Mouse (Mus musculus): ENCODE measurements at regions not wholly inside any gene's neighbourhood (a gene's known extent, or its start where the extent isn't known, plus 50 kb on each side); places are given as distances from the start of the nearest gene placed in this dataset.

- H3K36me3 ChIP-seq (replicated peaks; ENCODE audit: control insufficient read depth, insufficient read depth, low read depth), result no peaks in the 10 kb centered on the region
- TF ChIP-seq CTCF (IDR thresholded peaks at IDR 0.05; ENCODE audit: low read depth) (no peak), EP300 (IDR thresholded peaks at IDR 0.05; ENCODE audit: low read depth) (no peak)
- no peak overlapping the region for H3K4me2 ChIP-seq (ENCODE audit: low read depth)
- DNase-seq (ENCODE audit: low read depth in 3 of 3, low spot score in 3 of 3), result no peak
- no peak overlapping the region for H3K27ac ChIP-seq
- H3K9me3 ChIP-seq (ENCODE audit: control insufficient read depth, low read length), result no peaks in the 10 kb centered on the region
- WGBS (ENCODE audit: insufficient replicate concordance), result 65% methylated on average over 3 of the region's 3 CpGs
- H3K9ac ChIP-seq (replicated peaks), result no peak overlapping the region
- no peaks in the 10 kb centered on the region for H3K27me3 ChIP-seq (ENCODE audit: control insufficient read depth, insufficient read depth, low read length)
- no peaks in the 10 kb centered on the region for H3K4me1 ChIP-seq (replicated peaks; ENCODE audit: control insufficient read depth in 2 of 2, insufficient read depth in 2 of 2, low read length in 1 of 2)
- no peak overlapping the region for H3K4me3 ChIP-seq (ENCODE audit: insufficient read depth in 1 of 2, low read depth in 2 of 2, low read length in 2 of 2)
- no peak for ATAC-seq (ENCODE audit: insufficient read depth)
These were observed 633.9 kb downstream of the Kcnj2 start for GRCm38 (mm10) chr11:111699862-111700261.

GRCm38 (mm10) chr11:111706882-111707281 is 640.9 kb downstream of the Kcnj2 start:
- Histone ChIP-seq H3K4me2 (ENCODE audit: low read depth) (no peak overlapping the region), H3K27me3 (ENCODE audit: control insufficient read depth, insufficient read depth, low read length) (no peaks in the 10 kb centered on the region), H3K4me1 (replicated peaks; ENCODE audit: control insufficient read depth in 2 of 2, insufficient read depth in 2 of 2, low read length in 1 of 2) (no peaks in the 10 kb centered on the region), H3K27ac (no peak overlapping the region), H3K36me3 (replicated peaks; ENCODE audit: control insufficient read depth, insufficient read depth, low read depth) (no peaks in the 10 kb centered on the region), H3K9me3 (ENCODE audit: control insufficient read depth, low read length) (no peaks in the 10 kb centered on the region), H3K9ac (replicated peaks) (no peak overlapping the region), H3K4me3 (ENCODE audit: insufficient read depth in 1 of 2, low read depth in 2 of 2, low read length in 2 of 2) (no peak overlapping the region)
- WGBS (ENCODE audit: insufficient replicate concordance), result 65% methylated on average over 4 of the region's 4 CpGs
- ATAC-seq (ENCODE audit: insufficient read depth), result no peak
- TF ChIP-seq CTCF (IDR thresholded peaks at IDR 0.05; ENCODE audit: low read depth) (no peak), EP300 (IDR thresholded peaks at IDR 0.05; ENCODE audit: low read depth) (no peak)
- DNase-seq (ENCODE audit: low read depth in 3 of 3, low spot score in 3 of 3), result no peak

GRCm38 (mm10) chr11:111715401-111715800 is 649.4 kb downstream of the Kcnj2 start:
- TF ChIP-seq EP300 (IDR thresholded peaks at IDR 0.05; ENCODE audit: low read depth), result no peak
- no peak for TF ChIP-seq CTCF (IDR thresholded peaks at IDR 0.05; ENCODE audit: low read depth)

GRCm38 (mm10) chr11:111722276-111722675 is 656.3 kb downstream of the Kcnj2 start:
- WGBS (ENCODE audit: insufficient replicate concordance), result 33% methylated on average over 4 of the region's 4 CpGs
- ATAC-seq (ENCODE audit: insufficient read depth), result no peak
- H3K27ac ChIP-seq, result no peak overlapping the region

More at GRCm38 (mm10) chr11:111715401-111715800, 649.4 kb downstream of the Kcnj2 start:
- DNase-seq (ENCODE audit: low read depth in 3 of 3, low spot score in 3 of 3) (no peak), ATAC-seq (ENCODE audit: insufficient read depth) (no peak)
- Histone ChIP-seq H3K27ac (no peak overlapping the region), H3K4me1 (replicated peaks; ENCODE audit: control insufficient read depth in 2 of 2, insufficient read depth in 2 of 2, low read length in 1 of 2) (no peaks in the 10 kb centered on the region), H3K4me3 (ENCODE audit: insufficient read depth in 1 of 2, low read depth in 2 of 2, low read length in 2 of 2) (no peak overlapping the region), H3K9ac (replicated peaks) (no peak overlapping the region), H3K27me3 (ENCODE audit: control insufficient read depth, insufficient read depth, low read length) (no peaks in the 10 kb centered on the region), H3K9me3 (ENCODE audit: control insufficient read depth, low read length) (no peaks in the 10 kb centered on the region), H3K4me2 (ENCODE audit: low read depth) (no peak overlapping the region), H3K36me3 (replicated peaks; ENCODE audit: control insufficient read depth, insufficient read depth, low read depth) (no peaks in the 10 kb centered on the region)
- 76% methylated on average over 5 of the region's 5 CpGs for WGBS (ENCODE audit: insufficient replicate concordance)

GRCm38 (mm10) chr11:111728148-111728547 is 662.2 kb downstream of the Kcnj2 start:
- DNase-seq (ENCODE audit: low read depth in 3 of 3, low spot score in 3 of 3) (no peak), ATAC-seq (ENCODE audit: insufficient read depth) (no peak)
- TF ChIP-seq CTCF (IDR thresholded peaks at IDR 0.05; ENCODE audit: low read depth) (no peak), EP300 (IDR thresholded peaks at IDR 0.05; ENCODE audit: low read depth) (no peak)
- Histone ChIP-seq H3K27me3 (ENCODE audit: control insufficient read depth, insufficient read depth, low read length) (no peaks in the 10 kb centered on the region), H3K4me2 (ENCODE audit: low read depth) (no peak overlapping the region), H3K9ac (replicated peaks) (no peak overlapping the region), H3K27ac (no peak overlapping the region), H3K9me3 (ENCODE audit: control insufficient read depth, low read length) (no peaks in the 10 kb centered on the region), H3K36me3 (replicated peaks; ENCODE audit: control insufficient read depth, insufficient read depth, low read depth) (no peaks in the 10 kb centered on the region), H3K4me1 (replicated peaks; ENCODE audit: control insufficient read depth in 2 of 2, insufficient read depth in 2 of 2, low read length in 1 of 2) (no peaks in the 10 kb centered on the region), H3K4me3 (ENCODE audit: insufficient read depth in 1 of 2, low read depth in 2 of 2, low read length in 2 of 2) (no peak overlapping the region)
- 66% methylated on average over 4 of the region's 4 CpGs for whole genome bisulfite sequencing (ENCODE audit: insufficient replicate concordance)

More at GRCm38 (mm10) chr11:111722276-111722675, 656.3 kb downstream of the Kcnj2 start:
- no peak overlapping the region for H3K4me2 ChIP-seq (ENCODE audit: low read depth)
- H3K4me3 ChIP-seq (ENCODE audit: insufficient read depth in 1 of 2, low read depth in 2 of 2, low read length in 2 of 2), result no peak overlapping the region
- H3K4me1 ChIP-seq (replicated peaks; ENCODE audit: control insufficient read depth in 2 of 2, insufficient read depth in 2 of 2, low read length in 1 of 2), result no peaks in the 10 kb centered on the region
- H3K27me3 ChIP-seq (ENCODE audit: control insufficient read depth, insufficient read depth, low read length), result no peaks in the 10 kb centered on the region
- no peaks in the 10 kb centered on the region for H3K9me3 ChIP-seq (ENCODE audit: control insufficient read depth, low read length)
- no peak overlapping the region for H3K9ac ChIP-seq (replicated peaks)
- TF ChIP-seq EP300 (IDR thresholded peaks at IDR 0.05; ENCODE audit: low read depth), result no peak
- no peak for TF ChIP-seq CTCF (IDR thresholded peaks at IDR 0.05; ENCODE audit: low read depth)
- H3K36me3 ChIP-seq (replicated peaks; ENCODE audit: control insufficient read depth, insufficient read depth, low read depth), result no peaks in the 10 kb centered on the region
- DNase-seq (ENCODE audit: low read depth in 3 of 3, low spot score in 3 of 3), result no peak

All from liver, embryonic 14.5 days (tissue).